Mouse (Mus musculus) ZHBTc4 (cell line): ENCODE measurements around the gene Lekr1.
"Not testable (repeated sequence)": the region's sequence is repeated elsewhere in the genome, so short reads cannot be mapped to it uniquely, and the experiment has no call there.

Experiments
- DNase-seq: peaks from one replicate; pipeline ENCODE4 v3.0.0-alpha.2; 2011; ENCODE audit warnings: low read depth, low spot score

Lekr1 gene

DNA sequence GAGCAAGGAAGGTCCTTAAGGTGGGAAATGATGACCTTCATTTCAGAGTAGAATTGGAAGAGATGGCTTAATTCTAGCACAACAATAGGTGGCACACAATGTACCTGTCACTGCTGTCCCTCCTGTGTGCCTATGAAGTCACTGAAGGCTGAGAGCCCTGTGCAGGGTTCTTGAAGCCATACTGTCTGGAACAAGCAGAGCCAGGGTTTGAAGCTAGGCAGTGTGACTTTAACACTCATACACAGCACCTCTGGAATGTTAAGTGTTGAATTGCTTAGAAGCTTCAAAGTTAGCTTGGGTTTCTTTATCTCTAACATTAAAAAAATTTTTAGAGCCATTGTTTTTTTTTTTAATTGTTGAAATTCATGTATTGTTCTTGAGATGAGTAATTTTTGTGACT, 100.4 kb downstream of the Lekr1 start:
- no peak for DNase-seq

DNA sequence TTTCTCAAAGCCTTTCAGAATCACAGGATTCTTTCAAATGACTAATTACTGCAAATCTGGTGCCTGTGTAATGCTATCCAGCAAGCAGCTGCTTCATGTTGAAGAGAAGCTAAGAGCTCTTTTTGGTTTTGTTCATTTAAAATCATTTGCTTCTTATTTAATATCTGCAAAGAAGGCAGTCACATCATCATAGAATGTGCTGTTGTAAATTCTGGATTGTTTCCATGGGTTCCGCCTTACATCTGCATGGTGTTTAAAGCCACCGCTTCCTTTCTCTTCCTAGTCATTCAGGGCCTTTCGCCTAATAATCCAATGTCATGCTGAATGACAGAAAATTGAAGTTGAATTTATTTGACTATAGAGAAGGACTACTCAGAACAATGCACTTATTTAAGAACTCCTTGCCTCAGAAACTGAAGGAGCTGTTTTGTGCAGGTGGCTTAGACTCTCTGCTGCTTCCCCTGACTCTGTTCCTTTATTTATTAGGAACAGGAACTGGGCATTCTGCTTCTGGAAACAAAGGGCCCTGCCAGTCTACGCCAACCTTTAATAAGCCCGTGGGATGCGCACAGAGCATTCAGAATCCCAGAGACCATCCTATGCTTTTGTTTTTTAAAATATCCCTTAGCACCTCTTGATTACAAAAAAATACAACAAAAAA, 101.3 kb downstream of the Lekr1 start:
- DNase-seq, result no peak

DNA sequence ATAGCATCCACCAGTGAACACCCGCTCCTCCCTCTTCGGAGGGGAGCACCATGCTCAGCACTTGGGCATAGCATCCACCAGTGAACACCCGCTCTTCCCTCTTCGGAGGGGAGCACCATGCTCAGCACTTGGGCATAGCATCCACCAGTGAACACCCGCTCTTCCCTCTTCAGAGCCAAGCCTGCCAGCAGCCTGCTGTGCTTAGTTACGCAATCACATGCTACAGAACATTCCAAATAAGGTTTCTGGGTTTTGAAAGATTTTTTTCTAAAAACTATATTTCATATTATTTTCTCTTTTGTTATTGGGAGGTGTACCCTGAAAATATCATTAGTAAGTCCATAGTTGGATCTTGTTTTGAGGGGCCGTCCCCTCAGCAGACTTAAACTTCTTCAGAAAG, 103.6 kb downstream of the Lekr1 start:
- DNase-seq, result not testable (repeated sequence)

DNA sequence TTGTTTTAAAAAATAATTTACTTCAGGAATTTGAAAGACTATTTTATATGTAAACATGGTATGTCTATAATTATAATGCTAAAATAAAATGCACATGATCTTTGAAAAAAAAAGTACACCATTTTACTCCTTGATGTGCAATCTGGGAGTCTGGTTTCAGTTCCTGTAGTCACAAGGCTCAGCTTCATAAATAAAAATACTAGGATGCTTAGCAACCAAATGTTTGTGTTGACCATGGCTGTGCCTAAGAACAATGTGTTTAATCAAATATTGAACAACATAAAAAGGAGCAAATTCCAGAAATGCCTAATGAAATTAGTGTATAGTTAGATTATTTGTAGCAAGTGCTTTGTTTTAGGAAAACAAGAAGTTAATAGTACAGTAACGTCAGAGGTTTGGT, 107.9 kb downstream of the Lekr1 start:
- DNase-seq, result no peak

DNA sequence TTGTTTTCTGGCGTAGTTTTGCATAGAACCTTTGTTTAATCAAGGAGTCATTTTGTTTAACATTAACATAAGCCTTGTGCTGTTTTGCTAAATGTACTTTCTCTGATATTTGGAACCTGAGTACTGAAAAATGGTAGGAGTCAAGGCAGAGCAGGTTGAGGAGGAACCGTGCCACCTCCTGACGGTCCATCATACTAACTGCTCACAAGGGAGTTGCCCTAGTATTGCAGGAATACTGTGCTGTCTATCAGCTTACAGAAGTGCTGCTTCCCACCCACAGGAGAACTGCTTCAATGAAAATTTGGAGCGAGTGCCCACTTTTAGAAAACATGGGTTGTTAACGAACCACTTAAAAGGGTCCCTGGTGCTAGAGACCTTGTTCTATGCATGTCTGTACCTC, 109.1 kb downstream of the Lekr1 start:
- no peak for DNase-seq

DNA sequence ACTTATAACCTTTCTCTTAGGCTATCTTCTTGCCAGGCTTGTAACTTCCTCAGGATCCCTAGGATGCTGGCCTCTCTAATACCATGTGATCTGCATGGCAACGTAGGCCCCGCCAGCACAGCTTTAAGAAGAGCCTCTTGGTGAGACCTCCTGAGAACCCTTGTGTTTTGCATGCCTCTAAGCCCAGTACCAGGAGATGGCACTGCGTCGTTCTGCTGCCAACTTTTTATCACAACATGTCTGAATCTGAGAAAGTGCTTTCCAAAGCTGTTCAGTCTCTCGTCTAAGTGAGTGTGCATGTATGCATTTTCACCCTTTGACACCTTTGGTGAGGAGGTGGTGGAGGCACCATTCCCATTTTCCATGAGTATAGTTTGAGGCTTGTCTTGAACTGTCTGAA, 116.2 kb downstream of the Lekr1 start:
- no peak for DNase-seq

DNA sequence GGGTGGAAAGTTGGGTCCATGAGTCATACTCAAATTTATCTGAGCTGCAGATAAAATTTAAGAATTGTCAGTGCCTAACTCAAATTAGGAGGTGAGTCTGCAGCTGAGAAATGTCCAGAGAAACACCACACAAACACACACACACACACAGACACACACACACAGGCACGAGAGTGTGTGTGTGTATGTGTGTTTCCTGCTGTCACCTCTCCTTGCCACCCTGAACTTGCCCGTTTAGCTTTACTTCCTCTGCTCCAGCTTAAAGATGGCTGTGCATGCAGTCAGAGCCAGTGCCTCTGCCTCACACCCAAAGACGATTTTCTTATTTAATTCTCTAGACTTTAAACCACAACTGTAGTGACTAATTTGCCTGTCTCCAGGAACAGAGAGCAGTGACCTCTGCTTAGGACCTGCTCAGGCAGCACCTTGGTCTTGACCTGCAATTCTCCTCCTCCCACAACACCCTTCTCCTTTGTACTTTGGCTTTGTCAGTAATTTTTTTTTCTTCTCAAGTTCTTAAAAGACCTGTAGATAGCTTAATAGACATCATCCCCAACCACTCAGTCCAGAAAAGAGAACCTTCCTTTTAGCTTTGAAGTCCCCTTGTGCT, 124.2 kb downstream of the Lekr1 start:
- no peak for DNase-seq

DNA sequence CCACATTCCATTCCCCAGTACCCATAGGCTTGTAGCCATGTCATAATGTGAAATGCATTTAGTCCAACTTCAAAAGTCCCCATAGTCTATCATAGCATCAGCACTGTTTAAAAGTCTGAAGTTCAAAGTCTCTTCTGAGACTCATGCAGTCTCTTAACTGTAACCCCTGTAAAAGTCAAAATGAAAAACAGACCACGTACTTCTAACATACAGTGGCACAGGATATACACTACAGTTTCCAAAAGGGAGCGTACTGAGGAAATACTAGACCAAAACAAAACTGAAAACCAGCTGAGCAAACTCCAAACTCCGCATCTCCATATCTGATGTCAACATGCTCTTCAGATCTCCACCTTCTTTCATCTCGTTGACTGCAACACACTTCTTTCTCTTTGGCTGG, 127.5 kb downstream of the Lekr1 start:
- DNase-seq, result no peak

DNA sequence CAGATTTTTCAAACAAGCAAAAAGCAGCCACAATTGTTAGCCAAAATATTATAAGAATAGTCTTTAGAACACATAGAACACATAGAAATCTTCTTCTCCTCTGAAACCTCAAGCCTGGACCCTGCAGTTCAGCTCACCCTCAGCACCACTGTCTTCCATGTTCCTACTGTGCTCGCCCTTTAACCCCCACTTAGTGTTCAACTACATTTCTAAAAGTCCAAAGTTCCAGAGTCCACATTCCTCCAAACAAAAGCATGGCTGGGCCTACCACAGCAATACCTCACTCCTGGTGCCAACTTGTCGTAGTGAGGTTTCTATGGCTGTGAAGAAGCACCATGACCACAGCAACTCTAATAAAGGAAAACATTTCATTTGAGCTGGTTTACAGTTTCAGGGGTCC, 128.7 kb downstream of the Lekr1 start:
- DNase-seq, result no peak

DNA sequence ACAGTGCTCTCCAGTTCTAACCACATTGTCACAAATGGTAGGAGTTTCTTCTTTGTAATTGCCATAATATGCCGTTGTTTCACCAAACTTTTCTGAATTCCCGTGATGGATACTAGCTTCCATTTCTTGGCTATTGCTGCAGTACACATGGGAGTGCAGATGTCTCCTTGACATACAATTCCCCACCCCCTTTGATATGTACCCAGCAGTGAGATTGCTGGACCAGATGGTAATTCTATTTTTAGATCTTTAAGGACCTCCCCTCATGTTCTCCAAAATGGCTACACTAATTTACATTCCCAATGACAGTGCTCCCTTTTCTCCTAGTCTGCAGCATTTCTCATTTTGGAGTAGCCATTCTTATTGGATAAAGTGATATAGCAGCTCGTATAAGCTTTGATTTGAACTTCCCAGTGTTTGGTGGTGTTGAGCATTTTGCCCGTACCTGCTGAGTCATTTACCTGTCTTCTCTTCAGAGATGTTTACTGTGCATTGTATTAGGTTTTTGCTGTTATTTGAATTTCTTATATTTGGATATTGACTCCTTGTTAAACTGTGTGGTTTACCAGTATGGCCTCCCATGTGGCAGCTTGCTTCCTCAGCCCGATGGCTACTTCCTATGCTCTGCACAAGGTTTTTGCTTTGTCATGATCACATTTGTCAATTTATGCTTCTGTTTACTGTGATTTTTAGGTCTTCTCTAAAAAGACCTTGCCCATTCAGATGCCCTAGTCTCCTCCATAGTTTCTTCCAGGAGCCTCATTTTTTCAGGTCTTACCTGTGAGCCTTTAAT, 131.5 kb downstream of the Lekr1 start:
- DNase-seq, result no peak

DNA sequence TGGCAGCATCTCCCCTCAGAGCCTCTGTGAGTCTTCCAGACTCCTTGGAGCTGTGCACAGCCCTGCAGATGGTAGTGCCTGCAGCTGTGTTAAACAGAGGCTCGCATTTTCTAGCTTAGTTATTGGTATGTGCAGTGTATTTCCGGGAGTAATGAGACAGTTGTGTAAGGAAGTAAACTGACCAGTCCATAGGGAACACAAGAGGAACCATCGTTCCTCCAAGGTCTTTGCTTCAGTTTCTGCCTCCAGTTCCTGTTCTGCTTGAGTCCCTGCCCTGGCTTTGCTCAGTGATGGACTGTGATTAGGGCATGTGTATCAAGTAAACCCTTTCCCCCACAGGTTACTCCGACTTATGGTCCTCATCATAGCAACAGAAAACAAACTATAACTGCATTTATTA, 134.9 kb downstream of the Lekr1 start:
- no peak for DNase-seq

DNA sequence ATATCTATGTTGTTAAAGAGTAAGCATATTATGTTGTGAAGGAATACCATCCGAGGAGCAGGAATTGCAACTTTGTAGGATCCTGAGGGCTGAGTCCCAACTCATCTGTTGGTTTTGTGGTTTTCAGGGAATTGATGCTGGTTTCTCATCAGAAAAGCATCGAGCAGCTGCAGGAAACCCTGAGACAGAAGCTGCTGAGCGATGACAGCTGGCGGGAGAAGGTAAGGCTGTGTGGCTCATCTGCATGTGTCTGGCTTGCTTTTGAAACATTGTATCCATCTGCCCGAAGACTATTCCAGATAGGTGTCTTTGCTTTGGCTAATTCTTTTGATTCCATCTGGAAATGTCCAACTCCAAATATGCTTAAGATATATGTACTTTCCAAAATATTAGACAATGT, 136.2 kb downstream of the Lekr1 start:
- no peak for DNase-seq

DNA sequence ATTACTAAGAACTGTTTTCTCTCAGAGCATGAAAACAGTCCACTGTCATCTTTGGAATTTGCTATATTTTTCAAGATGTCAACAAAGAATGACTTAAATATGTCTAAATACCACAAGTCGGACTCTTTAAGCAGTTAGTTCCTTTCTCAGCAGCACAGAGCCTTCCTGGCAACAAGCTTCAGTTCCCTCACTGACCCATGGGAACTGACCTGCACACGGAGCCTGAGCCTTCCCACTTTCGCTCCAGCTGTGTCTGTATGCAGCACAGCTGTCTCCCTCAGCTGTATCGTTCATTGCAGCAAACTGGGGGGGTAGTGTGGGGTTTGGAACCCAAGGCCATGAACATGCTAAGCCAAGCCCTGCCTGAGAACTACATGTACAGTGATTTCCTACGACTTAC, 136.8 kb downstream of the Lekr1 start:
- DNase-seq, result no peak

DNA sequence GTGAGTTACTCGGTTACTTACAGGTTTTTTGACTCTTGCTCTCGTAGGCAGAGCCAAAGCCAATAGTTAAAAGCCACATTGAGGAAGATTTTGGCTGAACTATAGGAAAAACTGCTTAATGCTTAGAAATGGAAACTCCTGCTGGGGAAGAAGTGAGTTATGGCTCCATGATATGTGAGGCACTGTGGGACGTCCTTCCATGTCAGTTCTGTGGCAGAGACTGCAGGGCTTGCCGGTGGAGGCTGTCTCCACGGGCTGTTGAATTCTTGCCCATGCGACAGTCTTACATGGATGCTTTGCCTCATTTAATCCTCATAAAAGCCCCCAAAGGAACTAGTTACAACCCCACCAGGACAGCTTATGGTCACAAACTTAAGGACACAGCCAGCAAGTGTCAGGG, 148.9 kb downstream of the Lekr1 start:
- DNase-seq, result no peak

DNA sequence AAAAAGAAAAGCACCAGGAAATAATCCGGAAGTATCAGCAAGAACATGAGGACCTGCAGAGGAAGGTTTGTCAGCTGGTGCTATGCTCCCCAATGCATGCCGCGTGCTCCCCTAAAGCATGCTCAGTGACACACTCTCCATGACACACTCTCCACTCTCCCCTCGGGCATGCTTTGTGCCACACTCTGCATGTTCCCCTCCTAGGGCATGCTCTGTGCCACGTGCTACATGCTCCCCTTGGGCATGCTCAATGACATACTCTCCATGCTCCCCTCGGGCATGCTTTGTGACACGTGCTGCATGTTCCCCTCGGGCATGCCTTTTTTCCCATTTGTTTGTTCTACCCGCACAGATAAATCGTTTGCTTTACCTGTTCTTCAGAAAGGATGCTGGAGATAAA, 150.0 kb downstream of the Lekr1 start:
- no peak for DNase-seq

DNA sequence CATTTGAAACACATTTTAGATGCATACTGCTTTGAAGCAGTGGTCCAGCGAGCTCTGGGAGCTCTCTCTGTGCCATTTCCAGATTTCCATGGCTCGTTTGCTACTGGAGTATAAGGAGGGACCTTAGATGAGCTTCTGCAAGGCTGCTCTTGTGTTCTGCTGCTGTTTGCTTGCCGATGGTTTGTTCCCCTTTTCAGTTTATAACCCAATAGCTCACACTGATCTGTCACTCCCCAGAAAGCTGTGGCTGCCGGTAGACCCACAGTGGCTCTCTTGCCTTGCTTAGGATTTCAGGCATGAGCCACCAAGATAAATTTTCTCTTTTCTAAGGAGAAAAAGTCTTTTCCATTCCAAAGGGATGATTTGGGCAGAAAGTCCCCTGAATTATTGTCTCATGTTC, 152.6 kb downstream of the Lekr1 start:
- DNase-seq, result no peak

DNA sequence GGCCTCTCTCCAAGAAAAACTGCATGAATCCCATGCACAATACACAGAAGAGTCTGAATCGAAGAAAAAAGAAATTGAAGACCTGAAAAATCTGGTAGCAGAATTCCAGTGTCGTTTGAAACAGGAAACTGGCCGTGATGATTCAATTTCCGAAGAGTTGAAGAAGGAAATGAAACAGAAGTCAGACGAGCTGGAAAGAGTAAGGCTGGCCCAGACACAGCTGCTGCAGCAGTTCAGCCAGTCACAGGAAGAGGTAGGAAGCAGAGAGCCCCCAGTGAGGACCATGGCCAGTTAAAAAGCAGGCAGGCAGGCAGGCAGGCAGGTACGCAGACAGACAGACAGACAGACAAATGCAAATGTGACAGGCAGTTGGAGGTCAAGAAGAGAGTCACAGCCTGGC, 153.8 kb downstream of the Lekr1 start:
- no peak for DNase-seq

DNA sequence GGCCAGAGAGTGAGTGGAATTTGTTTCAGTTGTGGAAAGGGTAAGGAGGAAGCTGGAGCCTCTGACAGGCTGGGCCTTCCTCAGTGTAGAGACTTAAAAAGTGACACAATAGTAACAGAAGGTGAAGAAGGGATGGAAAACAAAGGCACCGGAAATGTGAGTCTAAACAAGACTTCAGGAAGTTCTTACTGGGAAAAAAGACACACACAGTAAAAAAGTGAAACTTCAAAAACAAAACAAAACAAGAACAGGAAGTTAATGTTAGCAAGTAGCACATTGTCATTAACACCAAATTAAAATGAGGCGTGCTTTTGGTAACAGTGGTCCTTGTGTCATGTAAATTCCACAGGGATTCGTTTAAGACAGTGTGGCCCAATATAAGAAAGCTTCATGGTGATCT, 158.9 kb downstream of the Lekr1 start:
- peak; percentile 52 for DNase-seq

DNA sequence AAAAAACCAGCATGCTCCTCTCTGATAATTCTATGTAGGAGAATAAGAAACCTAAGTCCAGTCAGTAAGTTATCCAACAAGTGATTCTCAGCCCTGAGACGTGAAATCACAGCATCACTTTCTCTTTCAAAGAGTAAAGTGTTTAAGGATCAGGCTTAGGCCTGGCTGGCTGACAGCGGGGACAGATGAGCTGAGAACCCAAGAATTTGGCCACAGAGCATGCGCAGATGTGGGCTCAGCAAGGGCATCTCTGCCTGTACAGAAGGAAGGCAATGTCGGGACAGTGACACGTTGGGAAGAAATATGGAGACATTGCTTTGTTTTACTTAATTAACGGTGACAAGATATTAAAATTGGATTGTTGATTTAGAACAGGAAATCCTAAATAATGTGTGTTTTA, 160.7 kb downstream of the Lekr1 start:
- no peak for DNase-seq

DNA sequence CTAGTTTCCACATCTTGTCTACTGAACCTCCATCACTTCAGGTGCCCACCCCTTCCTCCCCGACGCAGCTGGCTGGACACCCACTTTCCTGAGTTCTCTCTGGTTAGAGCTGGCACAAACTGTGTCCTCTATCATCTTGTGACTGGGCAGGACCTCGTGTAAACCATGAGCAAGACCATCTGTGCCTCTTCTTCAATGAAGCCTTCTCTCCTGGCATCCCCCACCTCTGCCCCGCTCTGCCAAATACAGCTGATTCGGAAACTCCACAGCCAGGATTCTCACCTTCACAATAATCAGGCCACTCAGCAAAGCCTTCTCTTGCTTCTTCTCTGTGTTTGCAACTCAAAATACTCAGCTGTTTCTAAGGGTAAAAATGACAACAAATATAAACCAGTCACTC, 161.4 kb downstream of the Lekr1 start:
- DNase-seq, result no peak

DNA sequence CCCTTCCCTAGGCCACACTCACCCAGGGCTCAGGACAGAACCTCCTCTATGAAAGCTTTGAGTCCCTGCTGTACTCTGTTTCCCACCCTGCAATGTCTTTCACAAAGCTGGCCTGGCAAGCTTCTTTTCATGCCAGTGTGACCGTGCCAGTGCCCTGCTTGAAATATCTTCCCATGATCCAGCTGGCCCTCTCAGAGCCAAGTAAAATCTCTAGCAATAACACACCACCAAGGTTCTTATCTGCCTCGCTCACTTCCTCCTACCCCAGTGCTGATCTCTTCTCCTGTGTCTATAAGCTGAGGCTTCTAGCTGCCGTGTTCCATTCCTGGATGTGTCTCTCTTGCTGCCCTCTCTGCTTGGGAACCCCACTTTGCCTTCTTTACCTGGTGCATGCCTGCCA, 162.0 kb downstream of the Lekr1 start:
- no peak for DNase-seq

DNA sequence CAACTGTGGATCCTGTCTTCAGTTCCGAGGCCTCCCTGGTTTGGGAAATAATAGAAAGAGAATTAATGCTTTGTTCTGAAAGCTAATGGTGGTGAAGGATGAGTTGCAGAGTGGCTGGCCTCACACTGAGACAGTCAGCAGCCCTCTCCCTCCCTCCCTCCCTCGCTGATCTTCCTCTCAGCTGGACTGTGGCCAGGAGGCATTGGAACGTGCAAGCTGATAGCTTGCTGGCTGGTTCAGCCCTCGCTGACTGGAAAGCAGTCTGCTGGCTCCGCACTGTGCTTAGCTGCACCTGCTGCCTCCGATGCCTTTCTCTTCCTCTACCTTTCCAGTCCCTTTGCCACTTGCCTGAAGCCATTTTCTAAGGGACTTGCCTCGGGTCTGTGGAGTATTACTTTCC, 163.2 kb downstream of the Lekr1 start:
- peak; percentile 6 for DNase-seq

DNA sequence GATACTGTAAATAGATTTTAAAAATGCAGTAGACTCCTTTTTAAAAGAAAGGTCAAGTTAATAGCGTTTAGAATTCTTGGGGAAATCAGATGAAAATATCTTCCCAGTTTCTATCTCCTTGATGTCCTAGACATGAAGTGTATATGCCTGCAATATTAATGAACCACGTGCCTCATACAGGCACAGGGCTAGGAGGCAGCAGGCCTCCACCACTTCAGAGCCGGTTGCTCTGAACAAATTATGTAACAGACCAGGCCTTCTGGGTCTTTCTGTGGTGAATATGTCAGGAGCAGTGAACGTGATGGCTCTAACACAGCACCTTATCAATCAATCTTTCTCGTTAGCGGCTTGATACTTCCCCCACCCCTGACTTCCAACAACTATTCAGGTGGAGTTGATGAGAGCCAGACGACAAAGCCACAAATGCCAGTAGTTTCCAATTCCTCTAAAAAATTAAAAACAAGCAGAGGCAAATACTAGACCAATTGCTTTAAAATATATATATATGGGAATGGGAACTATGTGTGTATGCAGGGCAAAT, 164.0 kb downstream of the Lekr1 start:
- no peak for DNase-seq
